Mouse (Mus musculus) MEL (cell line): Measurements from ENCODE around the gene Ms4a3. TPM values are rescaled to one million over a fixed set of nuclear protein-coding genes. Genes with fewer than 3 reads are reported as not detected.
A peak's percentile ranks its signal among the peaks of the same experiment; 100 is the strongest.

Experiments used
- DNase-seq: peaks from one replicate; pipeline ENCODE4 v3.0.0; 2011; ENCODE audit warnings: low read depth, low spot score
- H3K27ac ChIP-seq: 2 replicates; pipeline ENCODE4 v1.5.1; 2012; ENCODE audit warnings: low read depth, mild to moderate bottlenecking, control low read depth, low read length, moderate library complexity; ENCODE audit not compliant: control insufficient read depth
- H3K27me3 ChIP-seq, 2 experiments: fragments of 150-350 bp in 1 of 2; sonication (generic) in 1 of 2; 2 replicates each; pipeline ENCODE4 v1.6.1; 2012; ENCODE audit warnings: low read length in 2 of 2, mild to moderate bottlenecking in 2 of 2, improper control_type of control experiment in 1 of 2, moderate library complexity in 1 of 2; ENCODE audit not compliant: insufficient read depth in 2 of 2, control insufficient read depth in 1 of 2
- H3K36me3 ChIP-seq, 2 experiments: 2 replicates each; pipeline ENCODE4 v1.6.1; 2012 to 2014; ENCODE audit warnings: low read length in 2 of 2, improper control_type of control experiment in 1 of 2, inconsistent platforms in 1 of 2, mild to moderate bottlenecking in 1 of 2; ENCODE audit not compliant: insufficient read depth in 2 of 2, control insufficient read depth in 1 of 2
- H3K4me1 ChIP-seq, 2 experiments: fragments of 150-350 bp in 1 of 2; sonication (generic) in 1 of 2; 2 replicates each; pipeline ENCODE4 v1.6.1; 2012; ENCODE audit warnings: low read length in 2 of 2, improper control_type of control experiment in 1 of 2, mild to moderate bottlenecking in 1 of 2; ENCODE audit not compliant: insufficient read depth in 2 of 2, control insufficient read depth in 1 of 2
- H3K4me3 ChIP-seq, 2 experiments: fragments of 150-350 bp in 1 of 2; sonication (generic) in 1 of 2; 2 replicates each; pipeline ENCODE4 v1.5.1; 2012; ENCODE audit warnings: low read depth in 2 of 2, low read length in 2 of 2, mild to moderate bottlenecking in 2 of 2, moderate library complexity in 2 of 2, control low read depth in 1 of 2, improper control_type of control experiment in 1 of 2; ENCODE audit not compliant: control insufficient read depth in 1 of 2, insufficient read depth in 1 of 2
- H3K79me2 ChIP-seq: 2 replicates; pipeline ENCODE4 v1.6.1; 2012; ENCODE audit warnings: mild to moderate bottlenecking, low read length, moderate library complexity; ENCODE audit not compliant: control insufficient read depth, poor library complexity, insufficient read depth
- H3K9ac ChIP-seq: 2 replicates; pipeline ENCODE4 v1.6.1; 2012; ENCODE audit warnings: low read depth, mild to moderate bottlenecking, control low read depth, low read length, moderate library complexity; ENCODE audit not compliant: control insufficient read depth, poor library complexity, severe bottlenecking
- H3K9me3 ChIP-seq: fragments of 150-350 bp; sonication (generic); replicated peaks from 2 replicates; pipeline ENCODE4 v1.6.1; 2012; ENCODE audit warnings: mild to moderate bottlenecking, low read length, improper control_type of control experiment, moderate library complexity; ENCODE audit not compliant: insufficient read depth
- BHLHE40 ChIP-seq: IDR thresholded peaks from 2 replicates; pipeline ENCODE4 v1.6.1; 2012; ENCODE audit warnings: low read depth, mild to moderate bottlenecking, inconsistent platforms, low read length, improper control_type of control experiment, borderline replicate concordance
- CHD1 ChIP-seq: IDR thresholded peaks from 2 replicates; pipeline ENCODE4 v1.6.1; 2012; ENCODE audit warnings: low read depth, mild to moderate bottlenecking, inconsistent platforms, low read length, improper control_type of control experiment
- ELF1 ChIP-seq: IDR thresholded peaks from 2 replicates; pipeline ENCODE4 v1.6.1; 2014; ENCODE audit warnings: low read depth, mild to moderate bottlenecking, inconsistent platforms, low read length, improper control_type of control experiment, moderate library complexity
- EP300 ChIP-seq, 2 experiments: IDR thresholded peaks; 2 replicates each; pipeline ENCODE4 v1.6.1; 2011; ENCODE audit warnings: improper control_type of control experiment in 2 of 2, low read length in 2 of 2, low read depth in 1 of 2, mild to moderate bottlenecking in 1 of 2
- ETS1 ChIP-seq: IDR thresholded peaks from 2 replicates; pipeline ENCODE4 v1.6.1; 2012; ENCODE audit warnings: low read depth, mild to moderate bottlenecking, inconsistent platforms, low read length, improper control_type of control experiment, moderate library complexity
- GABPA ChIP-seq: IDR thresholded peaks from 2 replicates; pipeline ENCODE4 v1.6.1; 2012; ENCODE audit warnings: low read depth, mild to moderate bottlenecking, inconsistent platforms, low read length, improper control_type of control experiment, moderate library complexity
- GATA1 ChIP-seq: IDR thresholded peaks from 2 replicates; pipeline ENCODE4 v1.6.1; 2011; ENCODE audit warnings: low read depth, low read length, improper control_type of control experiment
- HCFC1 ChIP-seq: IDR thresholded peaks from 2 replicates; pipeline ENCODE4 v1.6.1; 2012; ENCODE audit warnings: low read depth, mild to moderate bottlenecking, inconsistent platforms, low read length, improper control_type of control experiment, moderate library complexity
- JUND ChIP-seq: IDR thresholded peaks from 2 replicates; pipeline ENCODE4 v1.6.1; 2011; ENCODE audit warnings: low read depth, mild to moderate bottlenecking, improper control_type of control experiment, low read length
- KAT2A ChIP-seq: conservative IDR thresholded peaks from 2 replicates; pipeline ENCODE4 v1.6.1; 2012; ENCODE audit warnings: low read depth, low read length, improper control_type of control experiment, inconsistent platforms
- MAFK ChIP-seq: IDR thresholded peaks from 2 replicates; pipeline ENCODE4 v1.6.1; 2011; ENCODE audit warnings: low read depth, mild to moderate bottlenecking, low read length, improper control_type of control experiment, borderline replicate concordance
- MAX ChIP-seq: IDR thresholded peaks from 2 replicates; pipeline ENCODE4 v1.6.1; 2011; ENCODE audit warnings: low read length, improper control_type of control experiment
- MAZ ChIP-seq: IDR thresholded peaks from 2 replicates; pipeline ENCODE4 v1.6.1; 2012; ENCODE audit warnings: low read depth, mild to moderate bottlenecking, inconsistent platforms, low read length, improper control_type of control experiment
- MEF2A ChIP-seq: IDR thresholded peaks from 2 replicates; pipeline ENCODE4 v1.6.1; 2014; ENCODE audit warnings: low read depth, mild to moderate bottlenecking, inconsistent platforms, low read length, improper control_type of control experiment; ENCODE audit not compliant: poor library complexity, insufficient replicate concordance, severe bottlenecking; ENCODE audit errors: extremely low read depth
- MXI1 ChIP-seq: IDR thresholded peaks from 2 replicates; pipeline ENCODE4 v1.6.1; 2011; ENCODE audit warnings: mild to moderate bottlenecking, low read depth, low read length, improper control_type of control experiment
- MYB ChIP-seq: IDR thresholded peaks from 2 replicates; pipeline ENCODE4 v1.6.1; 2011; ENCODE audit warnings: mild to moderate bottlenecking, low read depth, low read length, improper control_type of control experiment
- MYC ChIP-seq: IDR thresholded peaks from 2 replicates; pipeline ENCODE4 v1.6.1; 2011; ENCODE audit warnings: low read depth, mild to moderate bottlenecking, low read length, improper control_type of control experiment, moderate library complexity
- NELFE ChIP-seq: IDR thresholded peaks from 2 replicates; pipeline ENCODE4 v1.6.1; 2011; ENCODE audit warnings: low read depth, low read length, improper control_type of control experiment
- NRF1 ChIP-seq: IDR thresholded peaks from 2 replicates; pipeline ENCODE4 v1.6.1; 2014; ENCODE audit warnings: low read depth, mild to moderate bottlenecking, inconsistent platforms, low read length, improper control_type of control experiment, moderate library complexity; ENCODE audit not compliant: poor library complexity, insufficient read depth, severe bottlenecking
- POLR2A ChIP-seq, 2 experiments: IDR thresholded peaks; 2 replicates each; pipeline ENCODE4 v1.6.1; 2011 to 2012; ENCODE audit warnings: low read length in 2 of 2, mild to moderate bottlenecking in 2 of 2, control low read depth in 1 of 2, improper control_type of control experiment in 1 of 2, low read depth in 1 of 2, moderate library complexity in 1 of 2; ENCODE audit not compliant: control insufficient read depth in 1 of 2, insufficient read depth in 1 of 2, poor library complexity in 1 of 2
- POLR2AphosphoS2 ChIP-seq: IDR thresholded peaks from 2 replicates; pipeline ENCODE4 v1.6.1; 2011; ENCODE audit warnings: low read length, improper control_type of control experiment
- POLR2AphosphoS5 ChIP-seq: IDR thresholded peaks from 2 replicates; pipeline ENCODE4 v1.6.1; 2012; ENCODE audit warnings: low read depth, borderline replicate concordance, mild to moderate bottlenecking, inconsistent platforms, low read length, moderate library complexity, mixed read lengths
- RAD21 ChIP-seq: IDR thresholded peaks from 2 replicates; pipeline ENCODE4 v1.6.1; 2011; ENCODE audit warnings: mild to moderate bottlenecking, low read depth, low read length, improper control_type of control experiment
- RCOR1 ChIP-seq: IDR thresholded peaks from 2 replicates; pipeline ENCODE4 v1.6.1; 2012; ENCODE audit warnings: low read depth, mild to moderate bottlenecking, inconsistent platforms, low read length, improper control_type of control experiment
- SIN3A ChIP-seq: IDR thresholded peaks from 2 replicates; pipeline ENCODE4 v1.6.1; 2012; ENCODE audit warnings: low read length, improper control_type of control experiment, inconsistent platforms
- TAL1 ChIP-seq: IDR thresholded peaks from 2 replicates; pipeline ENCODE4 v1.6.1; 2012; ENCODE audit warnings: mild to moderate bottlenecking, inconsistent platforms, low read length, moderate library complexity, mixed read lengths
- TCF12 ChIP-seq: IDR thresholded peaks from 2 replicates; pipeline ENCODE4 v1.6.1; 2014; ENCODE audit warnings: low read depth, mild to moderate bottlenecking, inconsistent platforms, low read length, improper control_type of control experiment, moderate library complexity
- USF1 ChIP-seq: IDR thresholded peaks from 2 replicates; pipeline ENCODE4 v1.6.1; 2014; ENCODE audit warnings: low read depth, mild to moderate bottlenecking, inconsistent platforms, low read length, improper control_type of control experiment, moderate library complexity
- ZKSCAN1 ChIP-seq: IDR thresholded peaks from 2 replicates; pipeline ENCODE4 v1.6.1; 2012; ENCODE audit warnings: low read depth, mild to moderate bottlenecking, inconsistent platforms, low read length, improper control_type of control experiment, moderate library complexity
- ZMIZ1 ChIP-seq: IDR thresholded peaks from 2 replicates; pipeline ENCODE4 v1.6.1; 2012; ENCODE audit warnings: low read depth, mild to moderate bottlenecking, inconsistent platforms, low read length, improper control_type of control experiment, moderate library complexity
- ZNF384 ChIP-seq: IDR thresholded peaks from 2 replicates; pipeline ENCODE4 v1.6.1; 2012; ENCODE audit warnings: low read depth, mild to moderate bottlenecking, inconsistent platforms, low read length, improper control_type of control experiment
- polyA plus RNA-seq, 2 experiments: library from polyadenylated mRNA; stranded (reverse) in 1 of 2; unstranded in 1 of 2; fragments of >175 nt in 1 of 2; fragments of >200 nt in 1 of 2; gene quantifications; 2 replicates each; pipeline versions ENCODE4 v1.2.1 to v1.2.4; 2012; ENCODE audit warnings: low replicate concordance in 2 of 2, low read depth in 1 of 2; ENCODE audit not compliant: insufficient read length in 2 of 2, insufficient read depth in 1 of 2, missing spikeins in 1 of 2
- total RNA-seq: library from RNA; depleted of rRNA; stranded (reverse); fragments of 300-350 nt; gene quantifications from 2 replicates; pipeline ENCODE4 v1.2.3, GENCODE M21; 2012

The Ms4a3 gene
- total and polyA plus RNA-seq, 3 experiments = 1.0 TPM; not detected in 1

DNA sequence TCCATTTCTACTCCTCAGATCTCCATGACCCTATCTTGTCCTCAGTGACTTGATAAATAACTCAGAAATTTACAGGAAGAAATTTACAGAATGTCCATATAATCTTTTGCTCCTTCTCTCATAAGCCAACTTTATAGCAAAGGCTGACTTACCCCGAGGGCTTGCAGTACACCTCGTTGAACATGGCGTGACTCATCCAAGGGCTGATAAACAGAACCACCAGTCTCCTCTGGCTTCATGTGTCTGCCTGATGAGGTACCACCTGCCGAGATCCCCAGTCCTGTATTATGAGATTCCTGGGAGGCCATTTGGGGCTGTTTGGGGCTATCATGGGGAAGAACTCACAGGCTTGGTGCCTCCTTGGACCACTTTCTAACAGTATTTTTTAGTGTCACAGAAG lies 1.6 kb downstream of the Ms4a3 start:
- H3K36me3 ChIP-seq = peaks cover 0 to 13% of the 10 kb centered on the region in 2 experiments; a peak in 2 of 4 replicates
- H3K4me1 ChIP-seq = peaks cover 3 to 4% of the 10 kb centered on the region in 2 experiments; a peak in 3 of 4 replicates
- H3K27ac ChIP-seq = no peak overlapping the region
- no peak overlapping the region for H3K4me3 ChIP-seq
- no peaks in the 10 kb centered on the region for H3K9me3 ChIP-seq
- peak; percentile 59 for DNase-seq
- H3K9ac ChIP-seq = no peak overlapping the region
- H3K27me3 ChIP-seq = no peaks in the 10 kb centered on the region
- TF ChIP-seq GATA1 (peak; percentile 60), POLR2AphosphoS5 (no peak), HCFC1 (no peak), MAFK (no peak), JUND (peak; percentile 26; the same call in 1 of the 2 replicates), EP300 (IDR thresholded peaks at IDR 0.05; ENCODE audit: low read depth in 1 of 2, low read length in 2 of 2) (peak in 1 of 2 experiments; percentile 50; a peak in 2 of 4 replicates), TAL1 (peak; percentile 23; the same call in 1 of the 2 replicates)
- TF ChIP-seq, all 39 proteins: peak for 4
- H3K79me2 ChIP-seq = no peaks in the 10 kb centered on the region

GRCm38 (mm10) chr19:11635572-11635971 lies 5.1 kb downstream of the Ms4a3 start:
- peak; percentile 85 for DNase-seq
- H3K9ac ChIP-seq = peak overlapping the region; percentile 68
- H3K36me3 ChIP-seq = peaks cover 0 to 21% of the 10 kb centered on the region in 2 experiments; a peak in 2 of 4 replicates
- H3K27me3 ChIP-seq = no peaks in the 10 kb centered on the region
- peak overlapping the region in 1 of 2 experiments; percentile 55; a peak in 2 of 4 replicates for H3K4me3 ChIP-seq
- H3K79me2 ChIP-seq = no peaks in the 10 kb centered on the region
- no peaks in the 10 kb centered on the region for H3K9me3 ChIP-seq
- H3K4me1 ChIP-seq = peaks cover 3 to 11% of the 10 kb centered on the region in 2 experiments; a peak in 3 of 4 replicates
- peak overlapping the region; percentile 97 for H3K27ac ChIP-seq
- 0 out of 2 replicates have a peak, but pooled peaks have one; percentile 11 for TF ChIP-seq BHLHE40
- TF ChIP-seq MEF2A = peak; percentile 15; the same call in 1 of the 2 replicates
- TF ChIP-seq NRF1 = no peak
- peak; percentile 47 for TF ChIP-seq NELFE
- peak; percentile 75 for TF ChIP-seq ETS1
- TF ChIP-seq MYB = peak; percentile 66
- TF ChIP-seq KAT2A = no peak
- TF ChIP-seq MXI1 = peak; percentile 55
- TF ChIP-seq TCF12 = peak; percentile 53
- no peak for TF ChIP-seq RAD21
- 0 out of 2 replicates have a peak, but pooled peaks have one; percentile 28 for TF ChIP-seq ELF1
- TF ChIP-seq CHD1 = no peak
- peak; percentile 57; the same call in 1 of the 2 replicates for TF ChIP-seq MAFK
- TF ChIP-seq GABPA = no peak
- peak; percentile 85 for TF ChIP-seq MYC
- peak; percentile 64 for TF ChIP-seq SIN3A
- TF ChIP-seq POLR2A (IDR thresholded peaks at IDR 0.05; ENCODE audit: control insufficient read depth in 1 of 2, insufficient read depth in 1 of 2, low read depth in 1 of 2, low read length in 2 of 2, poor library complexity in 1 of 2) = peak in 1 of 2 experiments; percentile 46; a peak in 2 of 4 replicates
- 0 out of 2 replicates have a peak, but pooled peaks have one; percentile 5 for TF ChIP-seq ZNF384
- no peak for TF ChIP-seq ZMIZ1
- peak; percentile 83 for TF ChIP-seq RCOR1
- no peak for TF ChIP-seq USF1
- TF ChIP-seq MAX = no peak
- TF ChIP-seq MAZ = peak; percentile 61; the same call in 1 of the 2 replicates
- TF ChIP-seq ZKSCAN1 = no peak
- no peak for TF ChIP-seq POLR2AphosphoS2
- TF ChIP-seq EP300 (IDR thresholded peaks at IDR 0.05; ENCODE audit: low read depth in 1 of 2, low read length in 2 of 2) = peak; percentile 86 to 91
